Mouse (Mus musculus) natural killer cell, adult 2 months (primary cell): ENCODE results near the gene Rgs17.

Experiments used
- DNase-seq, 2 experiments: peaks; one replicate each; pipeline ENCODE4 v3.0.0; 2022; ENCODE audit warnings: low spot score in 2 of 2

Rgs17 gene

GRCm38 (mm10) chr10:5823740-5824491 is 98.3 kb downstream of the Rgs17 start, which contains the start of gene Mtrf1l:
Gene Mtrf1l (minus strand): TSS chr10:5823910.
- peak; percentile 99 for DNase-seq

GRCm38 (mm10) chr10:5823291-5823739 is 98.9 kb downstream of the Rgs17 start:
- DNase-seq, result no peak

GRCm38 (mm10) chr10:5818772-5819171 is 103.4 kb downstream of the Rgs17 start:
- DNase-seq, result no peak

- no peak for DNase-seq
Measured at GRCm38 (mm10) chr10:5815968-5816367, 106.2 kb downstream of the Rgs17 start.

DNA sequence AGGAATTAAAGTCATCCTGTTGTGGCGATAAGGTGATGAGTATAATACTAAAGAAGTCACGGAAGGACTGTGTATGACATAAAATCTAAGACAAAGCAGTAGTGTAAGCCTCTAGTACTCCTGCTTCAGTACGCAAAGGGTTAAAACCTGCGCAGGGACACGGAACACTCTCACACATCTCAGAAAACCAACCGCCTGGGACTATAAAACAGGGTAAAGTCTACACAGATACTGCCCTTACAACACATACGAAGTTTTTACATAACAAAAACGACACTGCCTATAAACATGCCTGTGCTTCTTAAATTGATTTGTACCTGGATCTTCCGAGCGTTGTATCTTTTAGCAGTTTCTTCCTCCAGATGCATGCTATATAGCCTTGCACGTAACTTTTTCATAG is 108.5 kb downstream of the Rgs17 start:
- DNase-seq, result no peak

DNA sequence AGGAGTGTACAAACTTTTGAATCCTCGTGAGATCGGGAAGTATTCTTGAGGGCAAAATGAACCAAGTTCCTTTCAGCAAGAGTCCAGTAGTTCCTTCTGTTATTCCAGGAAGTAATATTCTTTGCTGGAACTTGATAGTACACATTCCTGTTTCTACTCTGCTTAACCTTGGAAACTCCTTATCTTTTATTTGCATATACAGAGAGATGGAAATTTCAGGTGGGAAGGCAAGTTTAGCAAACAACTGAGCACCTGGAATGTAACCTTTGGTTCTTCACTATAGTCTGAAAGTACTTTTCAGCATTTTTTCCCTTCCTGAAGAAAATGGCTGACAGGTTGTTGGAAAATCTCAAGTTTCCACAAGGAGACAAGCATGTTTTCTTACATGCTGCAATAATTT is 114.5 kb downstream of the Rgs17 start:
- DNase-seq, result no peak

- no peak for DNase-seq
Measured at GRCm38 (mm10) chr10:5806996-5807395, 115.2 kb downstream of the Rgs17 start.

- no peak for DNase-seq
Measured at GRCm38 (mm10) chr10:5806416-5806815, 115.8 kb downstream of the Rgs17 start.

DNA sequence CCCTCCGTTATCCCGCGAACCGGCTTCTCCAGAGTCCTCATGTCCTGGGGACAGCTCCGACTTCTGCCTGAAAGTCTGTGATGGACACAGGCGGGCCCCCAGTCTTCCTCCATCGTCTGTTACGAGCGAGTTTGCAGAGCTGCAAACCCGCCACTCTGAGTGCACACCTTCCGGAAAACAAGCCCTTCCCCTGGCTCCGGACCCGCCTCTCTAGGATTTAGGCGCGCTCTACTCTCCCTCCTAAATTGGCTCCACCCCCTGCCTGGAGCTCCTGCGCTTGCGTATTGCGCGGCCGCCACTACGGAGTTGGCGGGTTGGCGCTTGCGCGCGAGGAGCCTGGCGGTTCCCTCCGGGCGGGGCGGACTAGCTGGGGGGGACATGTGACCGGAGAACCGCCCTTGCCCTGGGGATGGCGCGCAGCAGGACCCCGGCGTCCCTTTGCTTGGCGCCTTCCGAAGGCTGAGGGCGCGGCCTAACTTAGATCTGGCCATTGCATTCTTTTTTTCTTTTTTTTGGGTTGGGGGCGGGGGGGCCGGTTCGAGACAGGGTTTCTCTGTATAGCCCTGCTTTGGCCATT is 116.4 kb downstream of the Rgs17 start:
- DNase-seq, result peak; percentile 97

DNA sequence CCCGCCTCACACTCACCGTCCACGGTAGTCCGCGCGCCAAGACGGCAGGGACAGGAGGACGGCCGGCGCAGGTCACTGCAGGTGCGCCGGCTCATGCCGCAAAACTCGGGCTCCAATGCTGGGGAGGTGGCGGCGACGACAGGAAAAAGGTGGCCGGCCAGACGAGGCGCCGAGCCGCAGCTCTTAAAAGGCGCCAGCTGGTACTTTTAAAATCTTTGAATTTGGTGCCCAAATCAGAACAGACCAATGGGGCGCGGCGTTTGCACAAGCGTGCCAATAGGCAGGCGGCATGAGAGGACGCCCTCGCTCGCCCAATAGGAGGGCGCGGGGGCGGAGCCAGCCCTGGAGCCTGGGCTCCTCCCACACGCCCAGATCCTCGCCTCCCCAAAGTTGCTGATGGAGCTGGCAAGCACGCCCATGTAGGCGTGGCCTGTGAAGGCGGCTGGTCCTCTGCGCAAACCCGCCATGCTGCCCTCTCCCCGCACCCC is 116.9 kb downstream of the Rgs17 start, which contains the start of gene Fbxo5:
Gene Fbxo5, minus strand, starts transcription at position 358 of the 488 bp plus-strand sequence.
- DNase-seq, result peak; percentile 97 to 98

- no peak for DNase-seq
Measured at GRCm38 (mm10) chr10:5804691-5805156, 117.5 kb downstream of the Rgs17 start.

- no peak for DNase-seq
Measured at GRCm38 (mm10) chr10:5803739-5804138, 118.5 kb downstream of the Rgs17 start.

- DNase-seq, result no peak
Measured at GRCm38 (mm10) chr10:5802866-5803265, 119.3 kb downstream of the Rgs17 start.

DNA sequence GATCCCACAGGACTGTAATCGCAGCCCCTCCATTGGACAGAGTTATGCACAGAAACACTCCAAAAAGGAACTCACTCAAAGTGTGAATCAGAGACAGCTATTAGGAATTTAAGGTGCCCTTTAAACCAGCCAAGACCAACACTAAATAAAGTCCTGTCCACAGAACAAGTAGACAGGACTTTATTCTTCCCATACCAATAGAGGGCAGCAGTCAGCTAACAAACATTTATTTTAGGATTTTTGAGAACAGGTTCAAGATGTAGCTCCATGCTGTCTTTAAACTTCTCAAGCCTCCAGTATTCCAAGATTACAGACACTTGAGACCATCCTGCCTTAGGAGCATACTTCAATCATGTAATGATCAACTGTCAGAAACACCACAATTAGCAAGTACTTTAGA is 121.7 kb downstream of the Rgs17 start:
- DNase-seq, result no peak

DNA sequence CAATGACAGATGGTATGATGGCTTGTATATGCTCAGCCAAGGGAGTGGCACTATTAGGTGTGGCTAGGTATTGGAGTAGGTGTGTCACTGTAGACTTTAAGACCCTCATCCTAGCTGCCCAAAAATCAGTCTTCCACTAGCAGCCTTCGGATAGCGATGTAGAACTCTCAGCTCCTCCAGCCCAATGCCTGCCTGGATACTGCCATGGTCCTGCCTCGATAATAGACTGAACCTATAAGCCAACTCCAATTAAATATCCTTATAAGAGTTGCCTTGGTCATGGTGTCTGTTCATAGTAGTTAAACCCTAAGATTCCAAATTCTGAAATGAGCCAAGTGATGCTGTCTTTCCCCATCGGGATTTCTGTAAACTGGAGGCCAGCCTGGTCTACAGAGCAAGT is 124.1 kb downstream of the Rgs17 start:
- DNase-seq, result no peak

DNA sequence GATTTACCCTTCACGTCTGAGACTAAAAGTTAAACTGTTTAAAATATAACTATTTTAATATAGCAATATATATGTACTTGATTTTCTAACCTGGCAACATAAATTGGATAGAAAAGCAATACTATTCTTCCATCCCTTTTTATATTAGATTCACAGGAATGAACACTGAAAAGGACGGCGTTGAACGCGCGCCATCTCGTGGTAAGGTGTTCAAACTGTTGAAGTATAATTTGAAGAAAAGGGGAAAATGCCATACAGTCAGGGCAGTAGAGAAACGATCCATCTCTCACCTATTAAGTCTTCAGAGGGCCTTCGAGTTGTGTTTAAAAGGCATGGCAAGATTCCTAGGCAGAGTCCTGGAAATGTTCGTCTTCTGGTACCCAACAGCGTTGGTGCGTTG is 131.5 kb downstream of the Rgs17 start:
- DNase-seq, result no peak

DNA sequence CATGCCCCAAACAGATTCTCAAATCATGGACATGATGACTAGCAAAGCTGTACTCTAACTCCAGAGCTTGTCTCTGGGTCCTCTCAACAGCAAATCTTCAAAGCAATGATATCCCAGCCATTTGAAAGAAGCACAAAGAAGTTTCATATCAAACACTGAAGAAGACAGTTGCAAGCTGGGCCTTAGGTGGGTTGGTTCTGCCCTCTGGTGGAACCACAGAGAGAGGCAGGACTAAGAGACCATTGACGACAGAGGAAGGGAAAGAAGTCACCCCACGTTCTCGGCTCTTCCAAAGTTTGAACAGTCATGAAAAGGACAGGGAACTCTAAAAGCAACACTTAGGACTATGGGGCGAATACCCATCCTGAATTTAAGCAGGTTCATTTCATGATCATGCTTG is 135.3 kb downstream of the Rgs17 start:
- DNase-seq, result peak in 1 of 2 experiments; percentile 11
